Mouse (Mus musculus): ENCODE results near the gene Tex47.

The Tex47 gene

DNA sequence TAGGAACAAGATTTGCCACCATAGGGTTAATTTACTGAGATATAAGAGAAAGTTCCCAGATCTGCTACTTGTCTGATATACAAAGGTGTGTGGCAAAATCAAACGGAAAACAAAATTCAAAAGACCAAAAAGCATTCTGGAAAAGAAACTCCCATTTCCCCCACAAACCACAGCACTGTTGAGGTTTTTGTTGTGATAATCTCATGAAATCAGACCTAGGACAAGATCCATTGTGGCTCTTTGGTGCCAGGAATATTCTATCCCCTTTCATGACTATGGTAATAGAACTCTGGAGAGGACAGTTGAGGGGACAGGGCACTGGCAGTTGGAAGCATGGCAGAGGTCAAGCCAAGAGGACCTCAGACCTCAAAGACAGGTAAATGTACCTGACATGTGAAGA lies at the start of gene Tex47:
Gene Tex47, plus strand, starts transcription at position 301 of the 400 bp plus-strand sequence.
- DNase-seq (ENCODE audit: low spot score in 2 of 2) = no peak

DNA sequence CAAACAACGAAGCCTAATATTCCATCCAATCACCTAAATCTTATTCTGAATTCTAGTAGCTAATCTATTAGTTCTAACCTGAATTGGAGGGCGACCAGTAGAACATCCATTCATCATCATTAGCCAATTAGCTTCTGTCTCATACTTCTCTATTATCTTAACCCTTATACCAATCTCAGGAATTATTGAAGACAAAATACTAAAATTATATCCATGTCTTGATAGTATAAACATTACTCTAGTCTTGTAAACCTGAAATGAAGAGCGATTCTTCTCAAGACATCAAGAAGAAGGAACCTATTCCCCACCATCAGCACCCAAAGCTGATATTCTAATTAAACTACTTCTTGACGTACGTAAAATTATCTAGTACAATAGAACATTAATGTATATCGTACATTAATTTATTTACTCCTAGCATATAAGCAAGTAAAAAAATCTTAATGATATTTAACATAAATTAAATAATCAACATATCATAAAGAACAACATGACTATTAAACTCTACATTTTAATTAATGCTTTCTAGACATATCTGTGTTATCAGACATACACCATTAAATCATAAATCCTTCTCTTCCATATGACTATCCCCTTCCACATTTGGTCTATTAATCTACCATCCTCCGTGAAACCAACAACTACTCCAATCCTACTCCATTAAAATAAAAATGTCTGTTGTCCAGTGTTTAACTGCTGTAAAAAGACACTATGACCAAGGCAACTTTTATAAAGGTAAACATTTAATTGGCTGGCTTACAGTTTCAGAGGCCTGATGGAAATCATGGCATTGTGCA lies 27.1 kb upstream of the Tex47 start:
- no peak for DNase-seq (ENCODE audit: low spot score in 2 of 2)

DNA sequence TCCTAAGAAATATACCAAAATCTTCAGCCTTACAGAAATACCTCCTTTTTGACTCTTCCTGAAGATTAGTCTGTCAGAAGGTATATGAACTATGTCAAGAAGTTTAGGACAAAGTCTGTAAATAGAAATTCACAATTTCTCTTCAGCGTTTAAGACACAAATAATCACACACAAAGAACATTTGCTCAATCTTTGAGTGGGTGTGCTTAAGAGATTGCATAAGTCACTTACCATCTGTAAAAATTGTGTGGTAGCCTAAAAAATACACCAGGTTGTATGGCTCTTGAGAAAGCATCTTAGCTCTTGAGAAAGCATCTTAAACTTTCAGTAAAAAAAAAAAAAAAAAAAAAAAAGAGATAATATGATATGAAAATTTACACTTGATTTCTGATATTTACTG lies 19.6 kb upstream of the Tex47 start:
- DNase-seq (ENCODE audit: low spot score in 2 of 2) = no peak

GRCm38 (mm10) chr5:7302969-7303368 lies 950 bp upstream of the Tex47 start:
- DNase-seq (ENCODE audit: low spot score in 2 of 2) = no peak

DNA sequence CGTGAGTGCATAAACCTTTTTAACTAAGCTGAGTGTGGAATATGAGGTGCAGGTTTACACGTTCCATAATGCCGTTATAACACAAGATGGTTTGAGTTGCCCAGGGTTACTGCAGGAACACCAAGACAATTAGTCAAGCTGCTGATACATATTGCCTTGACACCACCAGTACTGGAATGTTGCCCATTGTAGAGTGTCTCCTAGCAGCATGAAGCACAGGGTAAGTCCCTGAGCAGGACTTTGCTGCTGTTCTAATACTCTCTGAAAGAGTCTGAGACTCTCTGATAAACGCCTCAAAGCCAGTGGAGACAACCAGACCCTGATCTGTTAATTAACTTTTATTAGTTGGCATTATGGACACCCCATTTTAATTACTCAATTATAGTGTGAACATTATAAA lies 21.7 kb downstream of the Tex47 start:
- no peak for DNase-seq (ENCODE audit: low spot score in 2 of 2)

DNA sequence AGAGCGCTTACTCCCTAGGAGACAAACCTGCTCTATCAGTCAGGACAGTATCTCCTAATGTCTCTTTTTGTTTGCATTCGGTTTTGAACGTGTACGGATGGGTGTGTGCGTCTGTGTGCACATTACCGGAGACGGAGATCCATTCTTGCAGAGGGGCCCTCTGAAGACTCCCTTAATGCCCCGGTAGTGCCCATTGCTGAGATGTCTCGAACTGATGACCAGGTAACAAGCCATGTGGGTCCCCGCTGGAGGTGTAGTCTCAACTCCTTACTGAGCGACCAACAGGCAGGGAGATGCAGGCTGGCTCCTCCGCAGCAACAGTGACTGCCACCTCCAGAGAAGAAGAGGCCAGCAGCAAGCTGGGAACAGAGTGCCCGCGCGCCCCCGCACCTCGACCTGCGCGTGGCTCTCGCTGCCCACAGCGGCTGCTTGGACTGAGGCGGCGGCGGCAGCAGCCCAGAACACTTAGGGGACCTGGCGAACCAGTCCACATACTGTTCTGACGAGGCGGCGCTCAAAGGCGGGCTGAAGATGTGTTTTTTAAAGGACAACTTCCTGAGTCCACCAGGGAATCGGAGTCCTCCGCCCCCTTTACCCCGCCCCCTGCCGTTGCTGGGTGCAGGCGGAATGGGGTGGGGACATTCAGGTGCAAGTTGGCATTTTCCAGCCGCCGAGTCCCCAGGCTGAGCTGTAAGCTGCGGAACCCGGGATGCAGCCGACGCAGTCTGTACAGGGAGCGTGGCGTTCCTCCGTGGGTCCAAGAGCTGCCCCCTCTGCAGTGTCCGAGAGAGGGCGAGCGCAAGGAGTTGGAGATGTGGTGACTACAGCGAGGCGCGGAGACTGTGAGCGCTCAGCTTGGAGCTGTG lies 40.5 kb downstream of the Tex47 start, which contains the start of gene Zfp804b:
Gene Zfp804b, minus strand, starts transcription at position 612 of the 866 bp plus-strand sequence.
- peak in 1 of 2 experiments; percentile 32 for DNase-seq (ENCODE audit: low spot score in 2 of 2)

- DNase-seq (ENCODE audit: low spot score in 2 of 2) = no peak
These were observed 41.1 kb downstream of the Tex47 start for GRCm38 (mm10) chr5:7345011-7345389.
